Mouse (Mus musculus) liver, embryonic 12.5 days (tissue): Measurements from ENCODE around the gene Vsig2. TPM values are rescaled to one million over a fixed set of nuclear protein-coding genes. Genes with fewer than 3 reads are reported as not detected.

Source experiments
- ATAC-seq: fragments of 200-750 bp; cut with Nextera tagmentation; 2 replicates; pipeline ENCODE4 v1.8.0; 2017; ENCODE audit warnings: moderate number of reproducible peaks, mild to moderate bottlenecking, moderate library complexity
- H3K27ac ChIP-seq: fragments of 300-500 bp; sonication (generic); 2 replicates; pipeline ENCODE4 v1.5.1; 2016; ENCODE audit warnings: mild to moderate bottlenecking
- H3K27me3 ChIP-seq: fragments of 300-500 bp; sonication (generic); replicated peaks from 2 replicates; pipeline ENCODE4 v1.6.1; 2016; ENCODE audit warnings: mild to moderate bottlenecking, moderate library complexity
- H3K36me3 ChIP-seq: fragments of 300-500 bp; sonication (generic); 2 replicates; pipeline ENCODE4 v1.6.1; 2016; ENCODE audit warnings: mild to moderate bottlenecking, moderate library complexity
- H3K4me1 ChIP-seq: fragments of 300-500 bp; sonication (generic); 2 replicates; pipeline ENCODE4 v1.6.1; 2016
- H3K4me2 ChIP-seq: fragments of 300-500 bp; sonication (generic); 2 replicates; pipeline ENCODE4 v1.6.1; 2016; ENCODE audit warnings: mild to moderate bottlenecking, moderate library complexity
- H3K4me3 ChIP-seq: fragments of 300-500 bp; sonication (generic); 2 replicates; pipeline ENCODE4 v1.5.1; 2016; ENCODE audit warnings: mild to moderate bottlenecking, moderate library complexity
- H3K9ac ChIP-seq: fragments of 300-500 bp; sonication (generic); 2 replicates; pipeline ENCODE4 v1.6.1; 2016; ENCODE audit warnings: mild to moderate bottlenecking, moderate library complexity
- H3K9me3 ChIP-seq: fragments of 300-500 bp; sonication (generic); replicated peaks from 2 replicates; pipeline ENCODE4 v1.6.1; 2016; ENCODE audit warnings: mild to moderate bottlenecking, moderate library complexity
- WGBS: fragments of 180-500 bp; shearing (Covaris S2); methylation state at CpG from one replicate; pipeline ENCODE4 v1.1.7; 2016; ENCODE audit not compliant: insufficient replicate concordance; 5-methylcytosine and 5-hydroxymethylcytosine counted together
- polyA plus RNA-seq: library from polyadenylated mRNA; unstranded; fragments of >200 nt; fragmentation: Nextera tagmentation; extraction: Ambion mirVana; gene quantifications from 2 replicates; pipeline ENCODE4 v1.2.1, GENCODE M21; 2016

Gene Vsig2
- polyA plus RNA-seq, 1 experiment from 2014 or later: 0.76 TPM

- H3K4me1 ChIP-seq: peaks cover 77% of the 10 kb centered on the region
- WGBS: 43% methylated on average over 2 of the region's 2 CpGs
- peak; percentile 61 for ATAC-seq
Observed at GRCm38 (mm10) chr9:37569231-37569835, 30.3 kb downstream of the Vsig2 start.

GRCm38 (mm10) chr9:37572204-37572876, 33.3 kb downstream of the Vsig2 start:
- Histone ChIP-seq H3K9ac (no peak overlapping the region), H3K36me3 (no peaks in the 10 kb centered on the region), H3K27me3 (no peaks in the 10 kb centered on the region), H3K4me3 (no peak overlapping the region), H3K4me1 (peaks cover 62% of the 10 kb centered on the region), H3K27ac (peak overlapping the region; percentile 45), H3K9me3 (no peaks in the 10 kb centered on the region), H3K4me2 (0 out of 2 replicates have a peak overlapping the region, but pooled peaks have one; percentile 20)
- WGBS: 10% methylated on average over 3 of the region's 3 CpGs
- peak; percentile 25 for ATAC-seq

More at GRCm38 (mm10) chr9:37569231-37569835, 30.3 kb downstream of the Vsig2 start:
- H3K27ac ChIP-seq: peak overlapping the region; percentile 36; the same call in 1 of the 2 replicates
- no peaks in the 10 kb centered on the region for H3K36me3 ChIP-seq
- no peak overlapping the region for H3K4me3 ChIP-seq
- H3K9me3 ChIP-seq: no peaks in the 10 kb centered on the region
- no peak overlapping the region for H3K4me2 ChIP-seq
- H3K27me3 ChIP-seq: no peaks in the 10 kb centered on the region
- no peak overlapping the region for H3K9ac ChIP-seq

GRCm38 (mm10) chr9:37576436-37576930, 37.4 kb downstream of the Vsig2 start:
- 31% methylated on average over 14 of the region's 14 CpGs for WGBS
- Histone ChIP-seq H3K4me3 (no peak overlapping the region), H3K9ac (no peak overlapping the region), H3K4me2 (peak overlapping the region; percentile 28; the same call in 1 of the 2 replicates), H3K4me1 (peaks cover 24% of the 10 kb centered on the region), H3K9me3 (no peaks in the 10 kb centered on the region), H3K36me3 (no peaks in the 10 kb centered on the region), H3K27ac (no peak overlapping the region), H3K27me3 (no peaks in the 10 kb centered on the region)
- peak; percentile 28; the same call in 1 of the 2 replicates for ATAC-seq

GRCm38 (mm10) chr9:37583594-37583993, 44.5 kb downstream of the Vsig2 start:
- Histone ChIP-seq H3K27me3 (no peaks in the 10 kb centered on the region), H3K36me3 (no peaks in the 10 kb centered on the region), H3K4me1 (no peaks in the 10 kb centered on the region), H3K9me3 (no peaks in the 10 kb centered on the region), H3K4me3 (no peak overlapping the region), H3K9ac (no peak overlapping the region), H3K4me2 (no peak overlapping the region), H3K27ac (no peak overlapping the region)
- 74% methylated on average over 5 of the region's 5 CpGs for WGBS
- no peak for ATAC-seq

GRCm38 (mm10) chr9:37586718-37587117, 47.7 kb downstream of the Vsig2 start:
- Histone ChIP-seq H3K9ac (no peak overlapping the region), H3K36me3 (no peaks in the 10 kb centered on the region), H3K4me2 (no peak overlapping the region), H3K4me1 (0 out of 2 replicates have a peak, but pooled peaks cover 6% of the 10 kb centered on the region), H3K27me3 (no peaks in the 10 kb centered on the region), H3K27ac (no peak overlapping the region), H3K9me3 (no peaks in the 10 kb centered on the region), H3K4me3 (no peak overlapping the region)
- no peak for ATAC-seq
- 62% methylated on average over 4 of the region's 4 CpGs for WGBS

- WGBS: 67% methylated on average over 4 of the region's 4 CpGs
- Histone ChIP-seq H3K9me3 (no peaks in the 10 kb centered on the region), H3K4me2 (no peak overlapping the region), H3K27ac (no peak overlapping the region), H3K4me3 (no peak overlapping the region), H3K4me1 (peaks cover 15% of the 10 kb centered on the region), H3K9ac (no peak overlapping the region), H3K36me3 (no peaks in the 10 kb centered on the region), H3K27me3 (no peaks in the 10 kb centered on the region)
- no peak for ATAC-seq
Observed at GRCm38 (mm10) chr9:37590381-37590780, 51.3 kb downstream of the Vsig2 start.

GRCm38 (mm10) chr9:37592025-37592424, 53.0 kb downstream of the Vsig2 start:
- no peak overlapping the region for H3K27ac ChIP-seq
- no peaks in the 10 kb centered on the region for H3K27me3 ChIP-seq
- H3K4me1 ChIP-seq: peaks cover 18% of the 10 kb centered on the region
- H3K4me2 ChIP-seq: no peak overlapping the region
- H3K9me3 ChIP-seq: no peaks in the 10 kb centered on the region
- no peak overlapping the region for H3K9ac ChIP-seq
- H3K36me3 ChIP-seq: no peaks in the 10 kb centered on the region
- 29% methylated on average over 2 of the region's 2 CpGs for WGBS
- ATAC-seq: no peak
- H3K4me3 ChIP-seq: no peak overlapping the region

- Histone ChIP-seq H3K4me2 (no peak overlapping the region), H3K9me3 (no peaks in the 10 kb centered on the region), H3K27me3 (no peaks in the 10 kb centered on the region), H3K4me1 (peaks cover 18% of the 10 kb centered on the region), H3K9ac (no peak overlapping the region), H3K27ac (no peak overlapping the region), H3K4me3 (no peak overlapping the region), H3K36me3 (no peaks in the 10 kb centered on the region)
- 26% methylated on average over 6 of the region's 6 CpGs for WGBS
- ATAC-seq: no peak
Observed at GRCm38 (mm10) chr9:37592633-37593032, 53.6 kb downstream of the Vsig2 start.

GRCm38 (mm10) chr9:37593690-37594089, 54.6 kb downstream of the Vsig2 start:
- H3K27ac ChIP-seq: no peak overlapping the region
- no peak for ATAC-seq

More at GRCm38 (mm10) chr9:37593690-37594089, 54.6 kb downstream of the Vsig2 start:
- no peaks in the 10 kb centered on the region for H3K36me3 ChIP-seq
- peaks cover 18% of the 10 kb centered on the region for H3K4me1 ChIP-seq
- no peaks in the 10 kb centered on the region for H3K9me3 ChIP-seq
- no peaks in the 10 kb centered on the region for H3K27me3 ChIP-seq
- WGBS: 88% methylated on average over 3 of the region's 3 CpGs
- H3K4me2 ChIP-seq: no peak overlapping the region
- no peak overlapping the region for H3K9ac ChIP-seq
- H3K4me3 ChIP-seq: no peak overlapping the region

Other genes with a start within 250 kb of the Vsig2 start
- 5.6 and 6.9 TPM in 2 replicates for gene Ccdc15, start 190.8 kb upstream of the Vsig2 start, polyA plus RNA-seq
- 0.05 TPM in 1 of 2 replicates, not detected in the other for gene Hepacam, start 171.9 kb upstream of the Vsig2 start, polyA plus RNA-seq
- 4.4 and 5.1 TPM in 2 replicates for gene Robo4, start 137.4 kb upstream of the Vsig2 start, polyA plus RNA-seq
- 0.25 and 0.26 TPM in 2 replicates for gene Robo3, start 106.0 kb upstream of the Vsig2 start, polyA plus RNA-seq
- 11.3 and 11.8 TPM in 2 replicates for gene Msantd2, start 49.9 kb upstream of the Vsig2 start, polyA plus RNA-seq
- 22.0 and 22.8 TPM in 2 replicates for gene Esam, start 11.2 kb upstream of the Vsig2 start, polyA plus RNA-seq
- gene Nrgn, start 13.6 kb downstream of the Vsig2 start, polyA plus RNA-seq: 20.6 and 23.4 TPM in 2 replicates
- gene Siae, start 16.4 kb downstream of the Vsig2 start, polyA plus RNA-seq: 5.6 and 5.7 TPM in 2 replicates
- 2.8 and 4.0 TPM in 2 replicates for gene Spa17, start 74.5 kb downstream of the Vsig2 start, polyA plus RNA-seq
- 80.0 and 80.6 TPM in 2 replicates for gene Tbrg1, start 118.1 kb downstream of the Vsig2 start, polyA plus RNA-seq
- not detected in 2 replicates for gene Panx3, start 130.0 kb downstream of the Vsig2 start, polyA plus RNA-seq
- not detected in 2 replicates for gene Olfr160, start 177.0 kb downstream of the Vsig2 start, polyA plus RNA-seq
- gene Olfr874, start 205.9 kb downstream of the Vsig2 start, polyA plus RNA-seq: not detected in 2 replicates
- gene Olfr875, start 232.6 kb downstream of the Vsig2 start, polyA plus RNA-seq: not detected in 2 replicates